Mouse (Mus musculus) kidney, embryonic 15.5 days (tissue): ENCODE measurements around the gene Serf2. TPM values are rescaled to one million over a fixed set of nuclear protein-coding genes. Genes with fewer than 3 reads are reported as not detected.

Experiments used
- ATAC-seq: fragments of 200-750 bp; cut with Nextera tagmentation; replicated peaks from 2 replicates; pipeline ENCODE4 v1.8.0; 2017; ENCODE audit warnings: moderate TSS enrichment; ENCODE audit not compliant: low FRiP score
- H3K27ac ChIP-seq: fragments of 300-500 bp; sonication (generic); 2 replicates; pipeline ENCODE4 v1.5.1; 2015; ENCODE audit warnings: mild to moderate bottlenecking, inconsistent platforms
- H3K27me3 ChIP-seq: fragments of 300-500 bp; sonication (generic); 2 replicates; pipeline ENCODE4 v1.6.1; 2015; ENCODE audit warnings: inconsistent platforms
- H3K36me3 ChIP-seq: fragments of 300-500 bp; sonication (generic); 2 replicates; pipeline ENCODE4 v1.6.1; 2015; ENCODE audit warnings: inconsistent platforms
- H3K4me1 ChIP-seq: fragments of 300-500 bp; sonication (generic); 2 replicates; pipeline ENCODE4 v1.6.1; 2015; ENCODE audit warnings: inconsistent platforms
- H3K4me2 ChIP-seq: fragments of 300-500 bp; sonication (generic); 2 replicates; pipeline ENCODE4 v1.6.1; 2015; ENCODE audit warnings: moderate library complexity, mild to moderate bottlenecking, inconsistent platforms
- H3K4me3 ChIP-seq: fragments of 300-500 bp; sonication (generic); replicated peaks from 2 replicates; pipeline ENCODE4 v1.5.1; 2015; ENCODE audit warnings: mild to moderate bottlenecking, inconsistent platforms
- H3K9ac ChIP-seq: fragments of 300-500 bp; sonication (generic); 2 replicates; pipeline ENCODE4 v1.6.1; 2015; ENCODE audit warnings: mild to moderate bottlenecking, inconsistent platforms
- H3K9me3 ChIP-seq: fragments of 300-500 bp; sonication (generic); replicated peaks from 2 replicates; pipeline ENCODE4 v1.6.1; 2016; ENCODE audit warnings: inconsistent platforms
- WGBS: fragments of 180-500 bp; shearing (Covaris S2); methylation state at CpG from one replicate; pipeline ENCODE4 v1.1.7; 2015; ENCODE audit warnings: mixed read lengths; 5-methylcytosine and 5-hydroxymethylcytosine counted together
- polyA plus RNA-seq: library from polyadenylated mRNA; unstranded; fragments of >200 nt; fragmentation: Nextera tagmentation; extraction: Ambion mirVana; gene quantifications from 2 replicates; pipeline ENCODE4 v1.2.1, GENCODE M21; 2015

Serf2 gene
- 482 and 510 TPM in 2 replicates for polyA plus RNA-seq

GRCm38 (mm10) chr2:121448739-121449535 lies at the start of gene Serf2:
TSS of gene Serf2 (plus strand) at chr2:121449195.
- H3K9me3 ChIP-seq, result no peaks in the 10 kb centered on the region
- H3K4me3 ChIP-seq, result peak within 1 kb of the TSS; percentile 100
- peak within 1 kb of the TSS; percentile 85 for H3K4me2 ChIP-seq
- H3K4me1 ChIP-seq, result peaks cover 27% of the 10 kb centered on the region
- H3K27ac ChIP-seq, result peak within 1 kb of the TSS; percentile 98
- H3K36me3 ChIP-seq, result peaks cover 29% of the 10 kb centered on the region
- peak within 1 kb of the TSS; percentile 99 for H3K9ac ChIP-seq
- H3K27me3 ChIP-seq, result no peaks in the 10 kb centered on the region
- 2% methylated on average over 63 of the region's 74 CpGs for WGBS
- ATAC-seq, result peak; percentile 99

DNA sequence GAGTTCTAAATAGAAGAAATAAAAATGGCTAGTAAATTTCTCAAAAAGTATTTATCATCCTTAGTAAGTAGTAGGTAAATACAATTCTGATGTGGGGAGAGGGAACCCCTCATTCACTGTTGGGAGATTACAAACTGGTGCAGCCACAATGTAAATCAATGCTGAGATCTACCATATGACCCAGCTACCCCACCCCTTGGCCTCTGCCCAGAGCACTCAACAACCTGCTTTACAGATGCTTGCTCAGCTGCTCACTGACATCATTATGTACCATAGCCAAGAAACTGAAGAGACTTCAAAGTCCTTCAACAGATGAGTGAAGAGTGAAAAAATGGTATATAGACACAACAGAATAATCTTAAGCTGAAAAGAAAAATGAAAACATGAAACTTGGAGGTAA lies 45.7 kb upstream of the Serf2 start:
- H3K27ac ChIP-seq, result no peak overlapping the region
- no peaks in the 10 kb centered on the region for H3K36me3 ChIP-seq
- no peak for ATAC-seq
- no peak overlapping the region for H3K4me3 ChIP-seq
- H3K27me3 ChIP-seq, result no peaks in the 10 kb centered on the region
- H3K4me2 ChIP-seq, result no peak overlapping the region
- no peaks in the 10 kb centered on the region for H3K9me3 ChIP-seq
- no peaks in the 10 kb centered on the region for H3K4me1 ChIP-seq
- no peak overlapping the region for H3K9ac ChIP-seq

GRCm38 (mm10) chr2:121408160-121408559 lies 40.8 kb upstream of the Serf2 start:
- WGBS, result 38% methylated on average over 4 of the region's 4 CpGs
- Histone ChIP-seq H3K9ac (no peak overlapping the region), H3K4me3 (no peak overlapping the region), H3K27ac (no peak overlapping the region), H3K27me3 (no peaks in the 10 kb centered on the region), H3K9me3 (no peaks in the 10 kb centered on the region), H3K4me1 (peaks cover 7% of the 10 kb centered on the region; the same call in 1 of the 2 replicates), H3K4me2 (no peak overlapping the region), H3K36me3 (no peaks in the 10 kb centered on the region)
- ATAC-seq, result no peak

DNA sequence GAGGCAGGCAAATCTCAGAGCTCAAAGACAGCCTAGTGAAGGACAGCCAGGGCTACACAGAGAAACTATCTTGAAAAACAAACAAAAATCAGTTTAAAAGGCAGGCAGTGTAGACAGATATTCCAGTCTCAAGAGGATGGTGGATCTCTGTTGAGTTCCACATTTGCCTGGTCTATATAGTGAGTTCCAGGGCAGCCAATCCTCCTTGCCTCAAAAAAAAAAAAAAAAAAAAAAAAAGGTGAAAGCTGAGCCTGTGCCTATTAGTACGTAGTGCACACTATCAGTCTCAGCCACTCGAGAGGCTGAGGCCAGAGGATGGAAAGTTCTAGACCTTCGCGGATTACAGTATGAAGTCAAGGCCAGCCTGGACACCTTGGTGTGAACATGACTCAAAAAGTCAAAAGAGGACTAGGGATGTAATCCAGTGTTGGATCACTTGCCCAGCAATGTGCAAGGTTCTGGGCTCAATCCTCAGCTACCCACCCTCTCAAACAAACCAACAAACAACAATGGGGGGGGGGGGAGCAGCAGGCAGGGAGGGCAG lies 36.1 kb upstream of the Serf2 start:
- Histone ChIP-seq H3K4me3 (peak overlapping the region; percentile 96), H3K27me3 (no peaks in the 10 kb centered on the region), H3K9me3 (no peaks in the 10 kb centered on the region), H3K4me1 (peaks cover 30% of the 10 kb centered on the region), H3K36me3 (peaks cover 15% of the 10 kb centered on the region), H3K27ac (peak overlapping the region; percentile 98), H3K9ac (peak overlapping the region; percentile 63), H3K4me2 (peak overlapping the region; percentile 68)
- ATAC-seq, result 0 out of 2 replicates have a peak, but pooled peaks have one; percentile 0
- WGBS, result 10% methylated on average over 4 of the region's 4 CpGs

GRCm38 (mm10) chr2:121413387-121414042 lies 35.5 kb upstream of the Serf2 start, which contains the start of the genes Pdia3 and Catsper2:
TSS of gene Pdia3 (plus strand) at chr2:121413775.
TSS of gene Catsper2 (minus strand) at chr2:121413792.
- Histone ChIP-seq H3K4me1 (peaks cover 30% of the 10 kb centered on the region), H3K9ac (peak within 1 kb of the TSS; percentile 98), H3K9me3 (no peaks in the 10 kb centered on the region), H3K27ac (peak within 1 kb of the TSS; percentile 98), H3K4me2 (peak within 1 kb of the TSS; percentile 68), H3K27me3 (no peaks in the 10 kb centered on the region), H3K4me3 (peak within 1 kb of the TSS; percentile 96), H3K36me3 (peaks cover 21% of the 10 kb centered on the region)
- ATAC-seq, result peak; percentile 99
- under 1% methylated on average over 67 of the region's 68 CpGs for WGBS

DNA sequence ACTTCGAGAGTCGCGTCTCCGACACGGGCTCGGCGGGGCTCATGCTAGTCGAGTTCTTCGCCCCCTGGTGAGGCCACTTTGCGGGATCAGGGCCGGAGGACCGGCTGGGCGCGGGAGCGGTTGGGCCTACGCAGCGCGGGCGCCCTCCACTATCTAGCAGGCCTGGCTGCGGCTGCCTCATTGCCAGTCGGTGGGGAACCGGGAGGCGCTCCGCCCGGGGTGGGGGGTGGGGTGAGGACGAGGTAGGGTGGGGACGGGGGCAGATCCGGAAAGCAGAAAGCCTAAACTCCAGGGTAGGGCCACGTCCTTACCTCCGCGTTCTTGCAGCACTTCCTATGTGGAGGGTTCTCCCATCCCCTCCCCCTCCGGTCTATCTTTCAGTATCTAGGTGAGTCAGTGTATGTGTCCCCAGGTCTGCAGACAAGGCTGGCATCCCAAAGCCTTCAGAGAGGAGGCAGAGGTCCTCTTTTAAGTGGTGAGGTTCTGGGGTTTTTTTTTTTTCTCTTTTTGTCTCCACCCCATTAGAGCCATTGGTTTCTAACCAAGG lies 34.8 kb upstream of the Serf2 start:
- H3K27ac ChIP-seq, result peak overlapping the region; percentile 98
- peak; percentile 67 for ATAC-seq
- no peaks in the 10 kb centered on the region for H3K9me3 ChIP-seq
- peaks cover 28% of the 10 kb centered on the region for H3K36me3 ChIP-seq
- peak overlapping the region; percentile 96 for H3K4me3 ChIP-seq
- peaks cover 30% of the 10 kb centered on the region for H3K4me1 ChIP-seq
- H3K9ac ChIP-seq, result peak overlapping the region; percentile 98
- under 1% methylated on average over 32 of the region's 32 CpGs for whole genome bisulfite sequencing
- H3K27me3 ChIP-seq, result no peaks in the 10 kb centered on the region
- H3K4me2 ChIP-seq, result peak overlapping the region; percentile 64

DNA sequence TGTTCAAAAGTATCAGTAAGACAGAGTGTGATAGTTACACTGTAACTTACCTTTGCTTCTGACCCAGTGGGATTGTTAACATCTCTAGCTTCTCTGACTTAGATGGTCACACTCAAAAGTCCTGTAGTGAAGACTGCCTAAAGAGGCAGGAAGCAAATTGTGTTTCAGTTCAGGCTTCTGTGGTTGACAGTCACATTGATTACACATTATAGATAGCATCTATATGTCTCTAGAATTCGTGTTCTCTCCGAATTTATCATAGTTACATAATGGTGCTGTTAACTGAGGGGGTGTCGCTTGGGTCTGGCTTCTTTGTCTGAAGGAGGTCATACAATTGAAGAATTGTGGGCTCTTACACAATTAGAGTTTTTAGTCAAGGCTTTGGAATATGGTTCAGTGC lies 33.9 kb upstream of the Serf2 start:
- no peak overlapping the region for H3K27ac ChIP-seq
- H3K36me3 ChIP-seq, result peaks cover 34% of the 10 kb centered on the region
- H3K9me3 ChIP-seq, result no peaks in the 10 kb centered on the region
- H3K4me1 ChIP-seq, result peaks cover 30% of the 10 kb centered on the region
- peak overlapping the region; percentile 98 for H3K9ac ChIP-seq
- no peak for ATAC-seq
- H3K4me3 ChIP-seq, result peak overlapping the region; percentile 96
- WGBS, result 49% methylated on average over 3 of the region's 3 CpGs
- no peaks in the 10 kb centered on the region for H3K27me3 ChIP-seq
- peak overlapping the region; percentile 64 for H3K4me2 ChIP-seq

DNA sequence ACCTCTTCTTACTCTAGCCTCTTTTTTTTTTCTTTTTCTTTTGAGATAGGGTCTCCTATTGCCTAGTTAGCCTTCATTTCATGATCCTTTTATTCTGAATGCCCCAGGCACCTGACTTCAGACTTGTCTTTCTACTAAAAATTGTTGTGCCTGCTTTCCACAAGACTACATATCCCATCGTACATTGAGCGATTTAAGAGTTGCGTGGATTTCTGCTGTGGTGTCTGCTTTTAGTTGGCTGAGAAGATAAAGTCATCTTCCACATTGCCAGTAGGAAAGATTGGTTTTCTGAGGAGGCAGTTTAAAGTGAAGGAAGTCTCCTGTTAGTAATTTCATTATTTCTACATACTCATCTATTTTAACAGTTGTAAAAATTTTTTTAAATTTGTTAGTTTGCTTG lies 33.4 kb upstream of the Serf2 start:
- Histone ChIP-seq H3K4me1 (peaks cover 30% of the 10 kb centered on the region), H3K36me3 (peaks cover 37% of the 10 kb centered on the region), H3K4me3 (peak overlapping the region; percentile 96), H3K9me3 (no peaks in the 10 kb centered on the region), H3K27ac (no peak overlapping the region), H3K27me3 (no peaks in the 10 kb centered on the region), H3K4me2 (peak overlapping the region; percentile 64), H3K9ac (peak overlapping the region; percentile 98)
- ATAC-seq, result no peak
- WGBS, result 81% methylated on average over 3 of the region's 3 CpGs

DNA sequence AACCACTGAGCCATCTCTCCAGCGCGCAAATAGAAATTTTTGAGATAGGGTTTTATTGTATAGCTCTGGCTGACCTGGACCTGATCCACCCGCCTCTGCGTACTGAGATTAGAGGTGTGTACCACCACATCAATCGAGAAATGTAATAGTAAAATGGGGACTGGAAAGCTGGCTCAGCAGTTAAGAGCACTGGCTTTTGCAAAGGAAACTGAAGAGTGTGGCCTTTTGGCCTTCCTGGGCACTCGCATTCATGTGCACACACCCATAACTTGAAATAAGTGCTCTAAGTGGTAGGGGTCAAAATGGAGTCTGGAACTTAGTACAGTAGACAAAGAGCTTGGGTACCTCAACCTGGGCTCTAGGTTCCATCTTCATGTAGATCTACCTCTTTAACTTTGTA lies 32.6 kb upstream of the Serf2 start:
- 87% methylated on average over 6 of the region's 6 CpGs for WGBS
- no peaks in the 10 kb centered on the region for H3K9me3 ChIP-seq
- H3K4me1 ChIP-seq, result peaks cover 30% of the 10 kb centered on the region
- ATAC-seq, result no peak
- peak overlapping the region; percentile 64; the same call in 1 of the 2 replicates for H3K4me2 ChIP-seq
- no peak overlapping the region for H3K9ac ChIP-seq
- H3K27me3 ChIP-seq, result no peaks in the 10 kb centered on the region
- peaks cover 43% of the 10 kb centered on the region for H3K36me3 ChIP-seq
- H3K4me3 ChIP-seq, result 0 out of 2 replicates have a peak overlapping the region, but pooled peaks have one; percentile 6
- H3K27ac ChIP-seq, result no peak overlapping the region

DNA sequence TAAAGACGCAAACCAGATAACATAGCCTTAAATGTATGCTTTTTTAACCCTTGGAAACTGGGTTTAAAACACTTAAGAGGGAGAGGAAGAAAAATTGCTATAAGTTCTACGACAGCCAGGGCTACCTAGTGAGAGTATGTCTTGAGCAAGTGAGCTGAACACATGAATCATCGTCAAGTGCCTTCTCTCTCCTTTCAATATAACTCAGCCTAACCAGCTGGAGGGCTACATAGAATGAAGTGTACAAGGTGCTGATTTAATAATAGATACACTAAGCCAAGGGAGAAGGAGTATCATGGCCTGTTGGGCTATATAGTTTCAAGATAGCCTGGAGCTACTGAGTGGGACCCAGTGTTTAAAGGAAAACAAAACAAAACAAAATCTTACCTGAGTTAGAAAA lies 30.5 kb upstream of the Serf2 start:
- no peak for ATAC-seq
- 87% methylated on average over 3 of the region's 3 CpGs for WGBS
- H3K9me3 ChIP-seq, result no peaks in the 10 kb centered on the region
- H3K27ac ChIP-seq, result no peak overlapping the region
- H3K36me3 ChIP-seq, result peaks cover 64% of the 10 kb centered on the region
- H3K9ac ChIP-seq, result no peak overlapping the region
- no peak overlapping the region for H3K4me2 ChIP-seq
- H3K27me3 ChIP-seq, result no peaks in the 10 kb centered on the region
- no peak overlapping the region for H3K4me3 ChIP-seq
- H3K4me1 ChIP-seq, result peaks cover 22% of the 10 kb centered on the region

DNA sequence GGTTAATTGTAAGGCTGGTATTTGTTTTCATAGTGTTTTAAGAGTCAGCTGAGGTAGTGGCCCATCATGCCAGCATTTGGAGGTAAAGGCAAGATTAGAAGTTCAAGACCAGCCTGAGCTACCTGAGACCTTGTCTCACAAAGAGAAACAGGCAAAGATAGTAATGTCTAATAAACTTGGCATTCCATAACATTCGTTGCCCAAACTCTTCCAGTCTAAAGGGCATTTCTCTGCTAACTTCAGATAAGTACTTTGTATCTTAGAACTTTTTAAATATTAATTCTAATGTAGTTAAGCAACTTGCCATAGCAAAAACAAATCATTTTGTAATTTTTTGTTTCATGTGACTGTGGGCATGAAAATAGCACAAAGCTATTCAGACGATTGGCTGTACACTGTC lies 25.8 kb upstream of the Serf2 start:
- Histone ChIP-seq H3K27ac (no peak overlapping the region), H3K27me3 (no peaks in the 10 kb centered on the region), H3K4me1 (no peaks in the 10 kb centered on the region), H3K4me3 (no peak overlapping the region), H3K36me3 (peaks cover 93% of the 10 kb centered on the region), H3K9ac (no peak overlapping the region), H3K9me3 (no peaks in the 10 kb centered on the region), H3K4me2 (no peak overlapping the region)
- ATAC-seq, result no peak
- WGBS, result 90% methylated on average over 2 of the region's 2 CpGs

DNA sequence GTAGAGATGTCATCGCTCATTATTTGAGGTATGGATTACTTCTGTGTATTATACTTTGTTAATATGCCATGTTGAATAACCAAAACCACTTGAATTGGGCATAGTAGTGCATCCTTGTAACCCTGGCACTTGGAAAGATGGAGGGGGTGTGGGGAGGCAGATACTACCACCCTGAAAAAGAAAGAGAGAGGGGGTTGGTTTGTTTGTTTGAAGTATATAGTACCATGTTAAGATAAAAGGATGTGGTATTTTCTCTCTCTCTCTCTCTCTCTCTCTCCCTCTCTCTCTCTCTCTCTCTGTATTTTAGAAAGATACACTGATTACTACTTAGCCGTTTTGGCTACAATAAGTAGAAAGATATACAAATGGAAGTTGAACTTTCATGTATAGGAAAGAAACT lies 23.1 kb upstream of the Serf2 start:
- WGBS, result 96% methylated on average over 2 of the region's 2 CpGs
- Histone ChIP-seq H3K36me3 (peaks cover 99% of the 10 kb centered on the region), H3K4me3 (no peak overlapping the region), H3K27me3 (no peaks in the 10 kb centered on the region), H3K27ac (no peak overlapping the region), H3K9me3 (no peaks in the 10 kb centered on the region), H3K4me2 (no peak overlapping the region), H3K4me1 (no peaks in the 10 kb centered on the region), H3K9ac (no peak overlapping the region)
- no peak for ATAC-seq
